Mouse (Mus musculus) ES-E14 (cell line): Measurements from ENCODE around the gene Arid1a. TPM values are rescaled to one million over a fixed set of nuclear protein-coding genes. Genes with fewer than 3 reads are reported as not detected.

Source experiments
- DNase-seq: peaks from one replicate; pipeline ENCODE4 v3.0.0-alpha.2; 2013; ENCODE audit warnings: low read depth, low spot score
- H3K27ac ChIP-seq: 2 replicates; pipeline ENCODE4 v1.5.1; 2012; ENCODE audit warnings: low read depth, mild to moderate bottlenecking, low read length, moderate library complexity, mixed read lengths; ENCODE audit not compliant: poor library complexity, insufficient read depth, severe bottlenecking
- H3K36me3 ChIP-seq: 2 replicates; pipeline ENCODE4 v1.6.1; 2012; ENCODE audit warnings: mild to moderate bottlenecking, low read length, moderate library complexity, mixed read lengths; ENCODE audit not compliant: control insufficient read depth, poor library complexity, insufficient read depth, severe bottlenecking
- H3K4me1 ChIP-seq, 2 experiments: fragments of 150-350 bp in 1 of 2; sonication (generic) in 1 of 2; 2 replicates each; pipeline ENCODE4 v1.6.1; 2012; ENCODE audit warnings: low read length in 2 of 2, mild to moderate bottlenecking in 1 of 2, mixed read lengths in 1 of 2; ENCODE audit not compliant: control insufficient read depth in 2 of 2, insufficient read depth in 2 of 2, poor library complexity in 1 of 2
- H3K4me3 ChIP-seq, 2 experiments: fragments of 150-350 bp in 1 of 2; sonication (generic) in 1 of 2; 2 replicates each; pipeline ENCODE4 v1.5.1; 2012; ENCODE audit warnings: low read length in 2 of 2, low read depth in 1 of 2, mild to moderate bottlenecking in 1 of 2, mixed read lengths in 1 of 2; ENCODE audit not compliant: insufficient read depth in 1 of 2, poor library complexity in 1 of 2, severe bottlenecking in 1 of 2
- H3K9ac ChIP-seq: 2 replicates; pipeline ENCODE4 v1.6.1; 2012; ENCODE audit warnings: low read depth, mild to moderate bottlenecking, low read length, mixed read lengths; ENCODE audit not compliant: poor library complexity, insufficient read depth, severe bottlenecking
- H3K9me3 ChIP-seq: fragments of 150-350 bp; sonication (generic); 2 replicates; pipeline ENCODE4 v1.6.1; 2012; ENCODE audit warnings: low read depth, mild to moderate bottlenecking, low read length; ENCODE audit not compliant: control insufficient read depth, insufficient read depth
- CHD2 ChIP-seq: IDR thresholded peaks from 2 replicates; pipeline ENCODE4 v1.6.1; 2014; ENCODE audit warnings: mild to moderate bottlenecking, low read depth, low read length, inconsistent platforms
- HCFC1 ChIP-seq: IDR thresholded peaks from 2 replicates; pipeline ENCODE4 v1.6.1; 2012; ENCODE audit warnings: low read length, inconsistent platforms, borderline replicate concordance; ENCODE audit not compliant: insufficient read depth
- MAFK ChIP-seq: IDR thresholded peaks from 2 replicates; pipeline ENCODE4 v1.6.1; 2014; ENCODE audit warnings: mild to moderate bottlenecking, low read depth, low read length, inconsistent platforms; ENCODE audit not compliant: insufficient read depth
- ZC3H11A ChIP-seq: IDR thresholded peaks from 2 replicates; pipeline ENCODE4 v1.6.1; 2012; ENCODE audit warnings: low read depth, mild to moderate bottlenecking, inconsistent platforms, low read length, borderline replicate concordance
- ZNF384 ChIP-seq: IDR thresholded peaks from 2 replicates; pipeline ENCODE4 v1.6.1; 2012; ENCODE audit warnings: low read depth, low read length, inconsistent platforms
- in situ Hi-C, 2 experiments: fragments of 600-800 bp; cut with MboI; formaldehyde crosslinking; loops; one replicate each; pipeline ENCODE4 v1.15.1; 2025; ENCODE audit warnings: low sequenced_read_pairs in 2 of 2, inconsistent platforms in 1 of 2; ENCODE audit not compliant: unreplicated experiment in 2 of 2
- total RNA-seq: library from RNA; depleted of rRNA; stranded (reverse); fragments of 300-350 nt; gene quantifications from 2 replicates; pipeline ENCODE4 v1.2.3, GENCODE M21; 2012

Arid1a gene
- total RNA-seq, 1 experiment: 62.6 TPM

DNA sequence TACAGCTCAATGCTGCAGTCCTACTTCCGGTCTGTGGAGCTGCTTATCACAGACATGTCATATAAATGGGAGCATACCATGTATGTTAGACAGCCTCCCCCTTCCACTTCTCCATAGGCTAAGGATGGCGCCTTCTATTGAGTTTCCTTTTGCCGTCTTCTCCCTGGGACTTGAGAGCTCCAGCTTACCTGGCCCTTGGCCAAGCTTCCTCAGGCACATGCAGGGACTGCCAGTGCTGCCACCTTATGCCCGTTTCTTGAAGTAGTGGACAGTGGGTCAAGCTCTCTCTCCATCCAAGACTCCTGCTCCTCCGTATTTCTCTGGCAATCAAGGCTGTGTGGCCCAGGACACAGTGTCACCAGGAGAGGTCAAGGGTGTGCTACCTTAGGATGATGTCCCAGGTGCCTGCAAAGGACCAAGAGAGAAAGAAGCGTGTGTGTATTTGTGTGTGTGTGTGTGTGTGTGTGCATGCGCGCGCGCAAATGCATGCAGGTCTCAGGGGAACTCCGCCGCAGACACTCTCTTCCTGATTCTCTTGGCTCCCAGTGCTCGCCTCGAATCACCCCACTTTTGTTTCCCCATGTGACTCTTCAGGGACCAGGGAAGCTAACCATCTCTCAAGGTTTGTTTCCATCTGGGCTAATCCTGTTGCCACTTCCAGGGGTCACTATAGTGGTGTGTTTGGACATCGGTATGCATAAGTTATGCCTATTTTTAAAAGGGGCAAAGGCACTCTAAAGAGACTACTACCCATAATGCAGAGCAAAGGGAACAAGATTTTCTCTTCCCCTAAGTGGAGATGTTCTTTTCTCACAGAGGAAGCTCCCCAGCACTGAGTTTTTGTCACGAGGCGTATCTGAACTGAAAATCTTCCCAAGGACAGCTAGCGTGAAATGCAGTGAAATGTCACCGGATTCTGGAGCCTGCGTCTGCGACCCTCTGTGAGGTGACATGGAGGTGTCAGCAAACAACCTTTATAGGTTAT is 18.3 kb upstream of the Arid1a start:
- Histone ChIP-seq H3K9me3 (no peaks in the 10 kb centered on the region), H3K27ac (no peak overlapping the region), H3K4me3 (no peak overlapping the region), H3K4me1 (peaks cover 3 to 4% of the 10 kb centered on the region in 2 experiments; a peak in 3 of 4 replicates), H3K9ac (no peak overlapping the region), H3K36me3 (no peaks in the 10 kb centered on the region)
- TF ChIP-seq ZNF384 (no peak), CHD2 (no peak), MAFK (no peak), HCFC1 (no peak)
- DNase-seq: no peak
- in situ Hi-C loops: no loop called here

DNA sequence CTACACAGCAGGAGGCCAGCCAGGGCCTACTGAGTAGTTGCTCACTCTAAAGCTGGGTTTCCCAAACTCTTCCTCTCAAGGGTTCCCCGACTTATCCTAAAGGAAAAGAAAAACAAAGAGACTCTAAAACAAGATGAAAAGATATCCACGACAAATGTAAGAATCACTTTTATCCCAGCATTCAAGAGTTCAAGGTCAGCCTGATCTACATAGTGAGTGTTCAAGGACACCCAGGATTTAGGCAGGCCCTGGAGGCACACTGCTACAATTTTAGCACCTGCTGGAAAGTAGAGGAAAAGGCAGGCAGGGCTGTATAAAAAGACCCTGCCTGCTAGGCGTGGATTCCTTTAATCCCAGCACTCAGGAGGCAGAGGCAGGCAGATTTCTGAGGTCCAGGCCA is 12.6 kb upstream of the Arid1a start:
- in situ Hi-C loops: no loop called here
- H3K27ac ChIP-seq: peak overlapping the region; percentile 64; the same call in 1 of the 2 replicates

DNA sequence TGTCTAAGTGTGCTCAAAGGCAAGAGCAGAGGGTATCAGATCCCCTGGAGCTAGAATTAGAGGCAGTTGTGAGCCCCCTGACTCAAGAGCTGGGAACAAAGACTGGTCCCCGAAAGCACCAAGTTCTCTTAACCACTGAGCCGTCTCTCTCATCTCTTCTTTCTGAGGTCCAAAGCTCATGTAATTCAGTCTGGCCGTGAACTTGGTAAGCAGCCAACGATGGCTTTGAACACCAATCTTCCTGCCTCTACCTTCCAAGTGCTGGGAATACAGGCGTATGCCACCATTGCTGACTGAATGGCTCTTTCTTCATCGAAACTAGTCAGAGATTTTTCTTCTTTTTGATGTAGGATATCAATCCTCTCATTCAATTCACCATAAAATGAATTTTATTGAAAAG is 6.5 kb upstream of the Arid1a start:
- Histone ChIP-seq H3K36me3 (no peaks in the 10 kb centered on the region), H3K27ac (no peak overlapping the region), H3K4me3 (no peak overlapping the region), H3K9me3 (no peaks in the 10 kb centered on the region), H3K4me1 (no peaks in the 10 kb centered on the region), H3K9ac (no peak overlapping the region)
- DNase-seq: no peak
- in situ Hi-C loops: no loop called here
- TF ChIP-seq ZNF384 (no peak), HCFC1 (no peak), MAFK (no peak), ZC3H11A (no peak), CHD2 (no peak)

More for the DNA sequence above, 12.6 kb upstream of the Arid1a start:
- no peaks in the 10 kb centered on the region for H3K9me3 ChIP-seq
- DNase-seq: no peak
- no peaks in the 10 kb centered on the region for H3K36me3 ChIP-seq
- no peak overlapping the region for H3K9ac ChIP-seq
- peaks cover 0 to 3% of the 10 kb centered on the region in 2 experiments; a peak in 2 of 4 replicates for H3K4me1 ChIP-seq
- TF ChIP-seq CHD2 (no peak), HCFC1 (no peak), MAFK (no peak), ZNF384 (no peak), ZC3H11A (no peak)
- no peak overlapping the region for H3K4me3 ChIP-seq

DNA sequence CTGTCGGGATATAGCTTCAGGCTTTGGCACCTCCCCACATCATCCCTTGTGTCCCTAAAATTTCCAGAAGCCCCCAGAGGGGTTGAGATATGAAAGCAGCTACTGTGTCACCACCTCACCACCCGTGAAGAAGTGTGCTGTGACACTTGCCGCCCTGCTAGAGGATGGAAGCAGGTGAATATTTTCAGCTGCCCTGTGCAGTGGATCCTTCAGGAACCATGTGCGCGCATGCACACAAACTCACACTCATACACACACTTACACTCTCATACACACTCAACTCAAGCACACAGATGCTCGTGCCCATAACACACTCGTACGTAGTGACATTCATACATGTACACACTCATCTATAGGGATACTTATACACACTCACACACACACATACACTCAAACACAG is 3.1 kb upstream of the Arid1a start:
- no peaks in the 10 kb centered on the region for H3K4me1 ChIP-seq
- no peak overlapping the region for H3K4me3 ChIP-seq
- H3K27ac ChIP-seq: no peak overlapping the region
- no peak overlapping the region for H3K9ac ChIP-seq
- TF ChIP-seq MAFK: no peak
- TF ChIP-seq ZNF384: no peak
- TF ChIP-seq HCFC1: no peak
- no peak for TF ChIP-seq ZC3H11A
- TF ChIP-seq CHD2: no peak
- no peaks in the 10 kb centered on the region for H3K9me3 ChIP-seq
- in situ Hi-C loops: no loop called here
- no peak for DNase-seq
- no peaks in the 10 kb centered on the region for H3K36me3 ChIP-seq
